Mouse (Mus musculus): ENCODE measurements around the gene Las1l.

- TF ChIP-seq CHD2 (IDR thresholded peaks at IDR 0.05; ENCODE audit: low read depth, low read length) = no peak
- no peak for TF ChIP-seq HCFC1 (IDR thresholded peaks at IDR 0.05; ENCODE audit: borderline replicate concordance, insufficient read depth, low read length)
- no peak for TF ChIP-seq ZC3H11A (IDR thresholded peaks at IDR 0.05; ENCODE audit: borderline replicate concordance, low read depth, low read length)
- TF ChIP-seq ZNF384 (IDR thresholded peaks at IDR 0.05; ENCODE audit: low read depth, low read length) = no peak
Measured at GRCm38 (mm10) chrX:95969116-95969515, 12.4 kb upstream of the Las1l start.
